Mouse (Mus musculus) heart, embryonic 10.5 days (tissue): ENCODE results near the gene Glb1. TPM values are rescaled to one million over a fixed set of nuclear protein-coding genes. Genes with fewer than 3 reads are reported as not detected.

Experiments
- DNase-seq: peaks from one replicate; pipeline ENCODE4 v3.0.0-alpha.2; 2017; ENCODE audit warnings: low spot score
- H3K27ac ChIP-seq: fragments of 300-500 bp; sonication (generic); 2 replicates; pipeline ENCODE4 v1.5.1; 2016; ENCODE audit warnings: mild to moderate bottlenecking
- H3K27me3 ChIP-seq: fragments of 300-500 bp; sonication (generic); 2 replicates; pipeline ENCODE4 v1.6.1; 2016; ENCODE audit warnings: mild to moderate bottlenecking; ENCODE audit not compliant: poor library complexity, insufficient read depth, severe bottlenecking
- H3K36me3 ChIP-seq: fragments of 300-500 bp; sonication (generic); 2 replicates; pipeline ENCODE4 v1.6.1; 2016; ENCODE audit warnings: mild to moderate bottlenecking, moderate library complexity
- H3K4me1 ChIP-seq: fragments of 300-500 bp; sonication (generic); 2 replicates; pipeline ENCODE4 v1.6.1; 2016; ENCODE audit warnings: mild to moderate bottlenecking
- H3K4me3 ChIP-seq: fragments of 300-500 bp; sonication (generic); 2 replicates; pipeline ENCODE4 v1.5.1; 2016; ENCODE audit warnings: mild to moderate bottlenecking, moderate library complexity
- H3K9me3 ChIP-seq: fragments of 300-500 bp; sonication (generic); 2 replicates; pipeline ENCODE4 v1.6.1; 2016; ENCODE audit warnings: mild to moderate bottlenecking, moderate library complexity
- WGBS: fragments of 180-500 bp; shearing (Covaris S2); methylation state at CpG from one replicate; pipeline ENCODE4 v1.1.7; 2016; 5-methylcytosine and 5-hydroxymethylcytosine counted together
- polyA plus RNA-seq: library from polyadenylated mRNA; unstranded; fragments of >200 nt; fragmentation: Nextera tagmentation; extraction: Ambion mirVana; gene quantifications from 2 replicates; pipeline ENCODE4 v1.2.1, GENCODE M21; 2016

Gene Glb1
- polyA plus RNA-seq, 1 experiment from 2014 or later = 33.5 TPM

- 69% methylated on average over 5 of the region's 5 CpGs for WGBS
- DNase-seq = no peak
- Histone ChIP-seq H3K4me3 (no peak overlapping the region), H3K4me1 (peaks cover 7% of the 10 kb centered on the region; the same call in 1 of the 2 replicates), H3K27me3 (no peaks in the 10 kb centered on the region), H3K9me3 (peaks cover 5% of the 10 kb centered on the region; the same call in 1 of the 2 replicates), H3K36me3 (peaks cover 34% of the 10 kb centered on the region), H3K27ac (no peak overlapping the region)
Observed at GRCm38 (mm10) chr9:114426201-114426600, 25.3 kb downstream of the Glb1 start.

- Histone ChIP-seq H3K36me3 (peaks cover 35% of the 10 kb centered on the region), H3K4me3 (no peak overlapping the region), H3K9me3 (peaks cover 5% of the 10 kb centered on the region; the same call in 1 of the 2 replicates), H3K4me1 (peaks cover 7% of the 10 kb centered on the region; the same call in 1 of the 2 replicates), H3K27ac (no peak overlapping the region), H3K27me3 (no peaks in the 10 kb centered on the region)
- 91% methylated on average over 8 of the region's 8 CpGs for whole genome bisulfite sequencing
- DNase-seq = no peak
Observed at GRCm38 (mm10) chr9:114427425-114427824, 26.5 kb downstream of the Glb1 start.

- peaks cover 5% of the 10 kb centered on the region; the same call in 1 of the 2 replicates for H3K9me3 ChIP-seq
- peaks cover 7% of the 10 kb centered on the region; the same call in 1 of the 2 replicates for H3K4me1 ChIP-seq
- peaks cover 36% of the 10 kb centered on the region for H3K36me3 ChIP-seq
- no peaks in the 10 kb centered on the region for H3K27me3 ChIP-seq
- 82% methylated on average over 12 of the region's 12 CpGs for WGBS
- DNase-seq = no peak
- no peak overlapping the region for H3K27ac ChIP-seq
- no peak overlapping the region for H3K4me3 ChIP-seq
Observed at GRCm38 (mm10) chr9:114428103-114428834, 27.4 kb downstream of the Glb1 start.

- WGBS = 71% methylated on average over 2 of the region's 2 CpGs
- Histone ChIP-seq H3K4me1 (no peaks in the 10 kb centered on the region), H3K4me3 (no peak overlapping the region), H3K27ac (no peak overlapping the region), H3K36me3 (peaks cover 36% of the 10 kb centered on the region), H3K27me3 (no peaks in the 10 kb centered on the region), H3K9me3 (no peaks in the 10 kb centered on the region)
- DNase-seq = no peak
Observed at GRCm38 (mm10) chr9:114435668-114436067, 34.8 kb downstream of the Glb1 start.

GRCm38 (mm10) chr9:114440548-114440947 is 39.7 kb downstream of the Glb1 start:
- WGBS = 87% methylated on average over 10 of the region's 10 CpGs
- no peak for DNase-seq
- no peaks in the 10 kb centered on the region for H3K4me1 ChIP-seq
- no peak overlapping the region for H3K27ac ChIP-seq
- peaks cover 31% of the 10 kb centered on the region for H3K36me3 ChIP-seq
- no peaks in the 10 kb centered on the region for H3K9me3 ChIP-seq
- no peak overlapping the region for H3K4me3 ChIP-seq
- H3K27me3 ChIP-seq = no peaks in the 10 kb centered on the region

GRCm38 (mm10) chr9:114442225-114442624 is 41.3 kb downstream of the Glb1 start:
- WGBS = 89% methylated on average over 9 of the region's 9 CpGs
- no peaks in the 10 kb centered on the region for H3K27me3 ChIP-seq
- H3K36me3 ChIP-seq = peaks cover 22% of the 10 kb centered on the region
- H3K9me3 ChIP-seq = no peaks in the 10 kb centered on the region
- no peak for DNase-seq
- no peak overlapping the region for H3K4me3 ChIP-seq
- H3K27ac ChIP-seq = no peak overlapping the region
- peaks cover 4% of the 10 kb centered on the region; the same call in 1 of the 2 replicates for H3K4me1 ChIP-seq

GRCm38 (mm10) chr9:114442893-114443292 is 42.0 kb downstream of the Glb1 start:
- H3K36me3 ChIP-seq = peaks cover 17% of the 10 kb centered on the region
- 86% methylated on average over 9 of the region's 9 CpGs for WGBS
- H3K9me3 ChIP-seq = no peaks in the 10 kb centered on the region
- H3K4me3 ChIP-seq = no peak overlapping the region
- no peak overlapping the region for H3K27ac ChIP-seq
- H3K4me1 ChIP-seq = peaks cover 8% of the 10 kb centered on the region; the same call in 1 of the 2 replicates
- DNase-seq = no peak
- no peaks in the 10 kb centered on the region for H3K27me3 ChIP-seq

GRCm38 (mm10) chr9:114443351-114443750 is 42.5 kb downstream of the Glb1 start:
- no peak overlapping the region for H3K27ac ChIP-seq
- no peaks in the 10 kb centered on the region for H3K27me3 ChIP-seq
- DNase-seq = no peak
- H3K4me3 ChIP-seq = no peak overlapping the region
- WGBS = 88% methylated on average over 8 of the region's 8 CpGs
- H3K9me3 ChIP-seq = no peaks in the 10 kb centered on the region
- peaks cover 8% of the 10 kb centered on the region; the same call in 1 of the 2 replicates for H3K4me1 ChIP-seq
- peaks cover 14% of the 10 kb centered on the region for H3K36me3 ChIP-seq

- DNase-seq = no peak
- peaks cover 15% of the 10 kb centered on the region for H3K36me3 ChIP-seq
- no peak overlapping the region for H3K4me3 ChIP-seq
- no peaks in the 10 kb centered on the region for H3K27me3 ChIP-seq
- H3K4me1 ChIP-seq = peaks cover 16% of the 10 kb centered on the region
- no peaks in the 10 kb centered on the region for H3K9me3 ChIP-seq
- WGBS = 70% methylated on average over 8 of the region's 8 CpGs
- peak overlapping the region; percentile 37; the same call in 1 of the 2 replicates for H3K27ac ChIP-seq
Observed at GRCm38 (mm10) chr9:114446887-114447286, 46.0 kb downstream of the Glb1 start.

GRCm38 (mm10) chr9:114448700-114449099 is 47.8 kb downstream of the Glb1 start:
- Histone ChIP-seq H3K27me3 (no peaks in the 10 kb centered on the region), H3K4me3 (no peak overlapping the region), H3K4me1 (peaks cover 16% of the 10 kb centered on the region), H3K9me3 (no peaks in the 10 kb centered on the region), H3K36me3 (peaks cover 3% of the 10 kb centered on the region; the same call in 1 of the 2 replicates), H3K27ac (no peak overlapping the region)
- DNase-seq = no peak
- WGBS = 62% methylated on average over 5 of the region's 5 CpGs

GRCm38 (mm10) chr9:114449120-114449754 is 48.4 kb downstream of the Glb1 start:
- DNase-seq = no peak
- peaks cover 16% of the 10 kb centered on the region for H3K4me1 ChIP-seq
- no peak overlapping the region for H3K4me3 ChIP-seq
- 68% methylated on average over 13 of the region's 13 CpGs for WGBS
- no peaks in the 10 kb centered on the region for H3K9me3 ChIP-seq
- H3K36me3 ChIP-seq = peaks cover 3% of the 10 kb centered on the region; the same call in 1 of the 2 replicates
- H3K27me3 ChIP-seq = no peaks in the 10 kb centered on the region
- no peak overlapping the region for H3K27ac ChIP-seq

GRCm38 (mm10) chr9:114451615-114452014 is 50.7 kb downstream of the Glb1 start:
- 79% methylated on average over 7 of the region's 7 CpGs for whole genome bisulfite sequencing
- no peaks in the 10 kb centered on the region for H3K27me3 ChIP-seq
- no peak for DNase-seq
- peaks cover 16% of the 10 kb centered on the region for H3K4me1 ChIP-seq
- no peak overlapping the region for H3K27ac ChIP-seq
- no peaks in the 10 kb centered on the region for H3K9me3 ChIP-seq
- H3K4me3 ChIP-seq = no peak overlapping the region
- H3K36me3 ChIP-seq = peaks cover 15% of the 10 kb centered on the region; the same call in 1 of the 2 replicates

GRCm38 (mm10) chr9:114452418-114452817 is 51.5 kb downstream of the Glb1 start:
- H3K27ac ChIP-seq = no peak overlapping the region
- WGBS = 61% methylated on average over 6 of the region's 6 CpGs
- H3K9me3 ChIP-seq = no peaks in the 10 kb centered on the region
- peaks cover 10% of the 10 kb centered on the region for H3K4me1 ChIP-seq
- peaks cover 23% of the 10 kb centered on the region; the same call in 1 of the 2 replicates for H3K36me3 ChIP-seq
- H3K4me3 ChIP-seq = no peak overlapping the region
- no peaks in the 10 kb centered on the region for H3K27me3 ChIP-seq
- DNase-seq = no peak
